Mouse (Mus musculus): Measurements from ENCODE around the gene Olfr748.

GRCm38 (mm10) chr14:50758416-50759085 lies 51.4 kb downstream of the Olfr748 start:
- TF ChIP-seq CTCF (IDR thresholded peaks at IDR 0.05; ENCODE audit: low read depth) (no peak), EP300 (IDR thresholded peaks at IDR 0.05; ENCODE audit: low read depth) (no peak)

All from liver, postnatal 0 days (tissue).